Mouse (Mus musculus) gastrocnemius, postnatal 4 days (tissue): Measurements from ENCODE around the gene Nudt3. TPM values are rescaled to one million over a fixed set of nuclear protein-coding genes. Genes with fewer than 3 reads are reported as not detected.

Experiments
- DNase-seq, 2 experiments: peaks; one replicate each; pipeline ENCODE4 v3.0.0; 2021 to 2022; ENCODE audit warnings: low spot score in 2 of 2, mixed read lengths in 2 of 2
- total RNA-seq, 2 experiments: library from RNA; stranded (reverse); gene quantifications; 2 replicates each; pipeline ENCODE4 v1.2.3; 2021

Gene Nudt3
- total RNA-seq, 2 experiments from 2014 or later = 316 to 327 TPM

GRCm38 (mm10) chr17:27573772-27574320 lies 49.4 kb downstream of the Nudt3 start:
- DNase-seq = no peak

DNA sequence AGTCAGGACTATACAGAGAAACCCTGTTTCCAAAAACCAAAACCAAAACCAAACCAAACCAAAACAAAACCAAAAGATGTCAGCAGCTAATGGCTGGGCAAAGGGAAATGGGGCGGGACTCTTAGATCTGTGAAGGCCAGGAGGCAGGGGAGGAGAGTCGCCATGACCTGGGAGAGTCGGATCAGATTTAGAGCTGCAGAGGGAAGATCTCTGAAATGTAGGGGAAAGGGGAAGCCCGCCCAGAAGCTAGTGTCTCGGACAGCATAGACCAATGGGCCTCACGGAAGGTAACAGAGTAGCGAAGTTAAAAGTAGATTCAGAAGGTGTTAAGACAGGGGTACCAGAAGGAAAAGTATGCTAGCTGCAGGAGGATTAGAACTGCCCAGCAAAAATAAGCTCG lies 52.0 kb downstream of the Nudt3 start:
- DNase-seq = no peak

DNA sequence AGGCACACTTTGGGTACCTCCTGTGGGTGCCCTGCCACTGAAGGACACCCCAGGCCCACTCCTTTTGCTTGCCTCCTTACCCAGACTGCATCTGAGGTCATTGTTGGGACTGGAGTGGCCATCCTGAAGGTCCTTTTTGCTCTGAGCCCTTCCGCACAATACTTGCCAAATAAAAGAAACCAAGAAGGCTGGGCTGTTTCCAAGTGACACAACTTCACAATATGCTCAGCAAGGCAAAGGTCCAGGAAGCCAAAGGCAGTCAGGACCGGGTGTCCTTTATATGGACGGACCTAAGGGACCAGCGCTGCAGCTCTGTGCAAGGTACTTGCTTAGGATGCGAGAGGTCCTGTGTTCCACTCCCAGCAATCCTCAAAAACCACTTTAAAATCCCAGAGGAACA lies 55.1 kb downstream of the Nudt3 start:
- no peak for DNase-seq

- DNase-seq = no peak
Observed at GRCm38 (mm10) chr17:27565942-27566267, 57.4 kb downstream of the Nudt3 start.

- DNase-seq = peak; percentile 95 to 96
Observed at GRCm38 (mm10) chr17:27565163-27565941, 57.9 kb downstream of the Nudt3 start, which contains the start of gene AI413582. AI413582 (minus strand) TSS chr17:27565756.

DNA sequence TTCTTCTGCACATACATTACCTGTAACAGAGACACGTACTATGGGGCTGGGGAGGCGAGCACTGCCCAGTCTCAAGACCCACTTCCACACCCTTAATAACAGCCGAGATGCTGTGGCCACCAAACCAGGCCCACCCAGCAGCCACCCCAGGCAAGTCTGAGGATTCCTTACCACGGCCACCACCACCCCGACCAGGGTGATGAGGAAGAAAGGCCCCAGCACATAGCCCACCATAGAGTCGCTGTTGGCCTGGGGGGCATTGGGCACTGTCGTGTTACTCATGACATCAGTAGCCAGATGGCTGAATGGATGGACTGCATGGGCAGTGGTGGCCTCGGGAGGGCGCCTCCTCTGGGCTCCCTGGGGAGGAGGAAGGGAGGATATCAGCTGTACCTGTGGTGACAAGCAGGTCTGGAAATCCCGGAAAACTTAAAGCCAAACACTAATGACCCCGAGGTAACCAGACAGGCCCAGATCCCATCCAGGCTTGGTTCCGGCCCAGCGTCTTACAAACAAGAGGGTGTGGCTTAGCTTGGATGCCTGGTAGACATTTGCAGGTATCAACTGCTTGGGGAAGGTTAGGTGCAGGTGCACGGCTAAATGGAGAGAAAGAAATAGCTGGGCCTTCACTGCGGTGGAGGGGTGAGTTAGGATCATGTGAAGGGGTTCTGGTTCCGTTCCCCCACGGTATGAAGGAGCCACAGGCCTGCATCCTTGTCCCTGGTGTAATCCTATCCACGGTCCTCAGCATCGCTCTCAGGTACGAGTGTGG lies 58.7 kb downstream of the Nudt3 start:
- DNase-seq = no peak

- DNase-seq = no peak
Observed at GRCm38 (mm10) chr17:27563771-27564244, 59.5 kb downstream of the Nudt3 start.

GRCm38 (mm10) chr17:27561809-27562526 lies 61.3 kb downstream of the Nudt3 start:
- DNase-seq = no peak

DNA sequence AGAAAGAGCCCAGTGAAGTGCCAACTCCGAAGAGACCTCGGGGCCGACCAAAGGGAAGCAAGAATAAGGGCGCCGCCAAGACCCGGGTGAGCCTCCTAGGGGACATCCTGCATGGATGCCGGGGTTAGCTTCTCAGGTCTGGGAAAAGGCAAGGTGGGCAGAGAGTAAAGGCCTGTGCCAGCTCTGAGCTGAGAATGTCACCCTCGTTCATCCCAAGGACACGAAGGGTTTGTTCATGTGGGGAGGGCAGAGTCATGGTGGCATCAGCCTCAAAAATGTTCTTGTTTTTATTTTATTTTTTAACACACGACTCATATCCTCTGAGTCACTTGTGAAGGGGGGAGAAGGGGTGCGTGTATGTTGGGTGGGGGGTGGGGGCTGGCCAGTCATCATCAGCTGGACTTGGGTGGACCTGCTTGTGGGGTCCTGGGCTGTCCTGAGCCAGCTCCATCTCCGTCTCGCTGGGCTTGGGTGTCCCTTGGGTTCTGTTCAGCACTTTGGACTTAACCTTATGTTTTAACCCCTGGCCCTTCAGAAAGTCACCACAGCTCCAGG lies 62.3 kb downstream of the Nudt3 start:
- DNase-seq = no peak

- DNase-seq = no peak
Observed at GRCm38 (mm10) chr17:27559596-27559995, 63.7 kb downstream of the Nudt3 start.

DNA sequence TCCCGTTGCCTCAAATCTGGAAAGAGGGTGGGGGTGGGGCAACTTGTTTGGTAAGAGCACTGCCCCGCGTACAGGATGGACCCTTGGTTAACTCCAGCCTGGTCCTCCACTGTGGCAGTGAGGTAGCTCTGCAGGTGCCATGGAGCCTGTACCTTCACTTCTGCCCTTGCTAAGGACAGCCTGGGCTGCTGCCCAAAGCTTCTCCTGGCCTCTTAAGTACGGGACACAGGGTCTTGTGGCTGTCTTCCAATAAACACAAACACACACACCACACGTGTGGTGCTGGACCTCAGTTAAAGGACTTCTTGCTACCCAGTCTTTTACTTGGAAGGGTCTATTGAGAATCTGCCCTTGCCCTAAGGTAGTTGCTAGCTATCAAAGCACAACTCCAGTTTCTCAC lies 64.5 kb downstream of the Nudt3 start:
- DNase-seq = no peak

- no peak for DNase-seq
Observed at GRCm38 (mm10) chr17:27557927-27558661, 65.2 kb downstream of the Nudt3 start.

- peak in 1 of 2 experiments; percentile 31 for DNase-seq
Observed at GRCm38 (mm10) chr17:27557181-27557926, 65.9 kb downstream of the Nudt3 start.

- DNase-seq = peak; percentile 65 to 80
Observed at GRCm38 (mm10) chr17:27556315-27557011, 66.8 kb downstream of the Nudt3 start, which contains the start of gene Hmga1. Hmga1 (plus strand) TSS chr17:27556497.

- DNase-seq = peak in 1 of 2 experiments; percentile 56
Observed at GRCm38 (mm10) chr17:27555512-27556172, 67.7 kb downstream of the Nudt3 start.

- peak in 1 of 2 experiments; percentile 30 for DNase-seq
Observed at GRCm38 (mm10) chr17:27555075-27555511, 68.2 kb downstream of the Nudt3 start.

DNA sequence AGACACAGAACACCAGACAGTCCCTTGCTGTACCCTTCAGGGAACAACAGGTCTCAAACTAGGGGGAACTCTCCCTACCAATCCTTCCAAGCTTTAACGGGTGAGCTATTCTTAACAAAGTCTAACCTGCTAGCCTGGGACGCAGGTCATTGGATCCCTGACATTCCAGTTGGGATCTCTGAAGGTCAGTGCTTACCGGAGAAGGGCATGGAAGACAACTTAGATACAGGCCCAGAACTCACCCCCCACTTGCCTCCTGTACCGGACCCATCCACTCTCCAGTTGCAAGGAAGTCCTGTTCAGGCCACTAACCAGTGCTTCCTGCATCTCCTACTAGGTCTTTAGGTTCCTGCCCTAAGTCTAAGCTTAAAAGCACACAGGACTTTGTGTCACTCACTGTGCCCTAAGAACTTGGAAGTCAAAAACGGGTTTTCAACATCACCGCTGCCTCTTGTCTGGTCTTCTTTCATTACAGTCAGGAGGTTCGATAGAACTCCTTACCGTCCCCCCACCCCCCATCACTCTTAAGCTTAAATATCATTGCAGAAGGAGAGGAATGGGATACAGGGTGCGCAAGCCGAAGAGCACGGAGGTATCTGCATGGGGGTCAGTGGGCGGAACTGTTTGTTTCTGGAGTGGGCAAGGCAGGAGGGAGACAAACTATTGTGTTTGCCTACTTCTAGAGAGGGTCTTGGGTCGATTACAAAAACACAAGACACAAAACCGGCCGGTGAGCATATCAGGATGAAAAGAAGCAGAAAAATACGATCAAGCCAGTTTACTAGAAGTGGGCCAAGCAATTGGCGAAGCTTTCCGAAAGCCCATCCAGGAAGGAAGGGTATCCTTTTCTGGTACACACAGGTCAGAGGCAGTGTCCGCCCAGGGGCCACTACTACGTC lies 69.0 kb downstream of the Nudt3 start:
- no peak for DNase-seq
